Mouse (Mus musculus): Measurements from ENCODE around the gene Mdga1.
A peak's percentile ranks its signal among the peaks of the same experiment; 100 is the strongest.

DNA sequence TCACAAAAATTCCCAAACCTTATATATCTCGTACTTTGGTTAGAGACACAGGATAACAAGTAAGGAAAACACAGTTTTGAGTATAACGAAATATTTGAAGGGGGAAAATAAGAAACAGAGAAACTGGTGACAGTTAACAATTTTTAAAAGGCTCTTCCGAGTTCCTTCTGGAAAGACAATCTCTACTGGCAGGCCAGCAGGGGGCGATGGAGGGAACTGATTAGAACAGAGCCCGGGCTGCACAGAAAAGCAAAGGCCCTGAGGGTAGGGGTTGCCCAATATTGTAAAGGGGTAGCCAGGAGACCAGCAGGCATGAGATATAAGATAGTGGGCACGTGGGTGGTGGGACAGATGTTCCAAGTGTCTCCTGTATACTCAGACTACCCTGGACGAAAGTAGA lies 173.8 kb downstream of the Mdga1 start:
- no peak for TF ChIP-seq POLR2A (IDR thresholded peaks at IDR 0.05; ENCODE audit: extremely low read depth, insufficient read depth, low read length)
- peak; percentile 55 for TF ChIP-seq CTCF (IDR thresholded peaks at IDR 0.05; ENCODE audit: extremely low read depth, insufficient read depth, low read length)

All from cortical plate, adult 2 months (tissue).